Mouse (Mus musculus) adrenal gland, adult 18-20 months (tissue): ENCODE measurements around the gene Lmod1. TPM values are rescaled to one million over a fixed set of nuclear protein-coding genes. Genes with fewer than 3 reads are reported as not detected.
"Not testable (repeated sequence)": the region's sequence is repeated elsewhere in the genome, so short reads cannot be mapped to it uniquely, and the experiment has no call there.

Experiments
- DNase-seq, 2 experiments: peaks; one replicate each; pipeline ENCODE4 v3.0.0; 2021 to 2022; ENCODE audit warnings: low spot score in 2 of 2
- total RNA-seq, 2 experiments: library from RNA; stranded (reverse); gene quantifications; 1 replicate in 1 of 2; 2 replicates in 1 of 2; pipeline ENCODE4 v1.2.3; 2021

Gene Lmod1
- total RNA-seq, 2 experiments from 2014 or later: 2.4 to 3.4 TPM

DNA sequence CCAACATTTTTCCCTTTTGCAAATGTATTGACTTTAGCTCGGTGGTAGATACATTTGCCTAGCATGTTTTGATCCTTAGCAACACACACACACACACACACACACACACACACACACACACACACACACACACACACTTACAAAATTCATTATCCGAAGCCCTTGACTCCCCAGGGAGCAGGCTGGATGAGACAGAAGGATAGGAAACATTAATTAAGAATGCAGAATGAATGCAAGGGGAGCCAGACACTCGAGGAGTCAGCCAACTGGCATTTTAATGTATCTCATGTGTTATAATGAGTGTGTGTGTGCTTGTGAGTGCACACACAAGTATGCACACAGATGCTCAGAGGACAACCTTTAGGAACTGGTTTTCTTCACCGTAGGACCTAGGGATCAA is 36.9 kb downstream of the Lmod1 start:
- no peak for DNase-seq

DNA sequence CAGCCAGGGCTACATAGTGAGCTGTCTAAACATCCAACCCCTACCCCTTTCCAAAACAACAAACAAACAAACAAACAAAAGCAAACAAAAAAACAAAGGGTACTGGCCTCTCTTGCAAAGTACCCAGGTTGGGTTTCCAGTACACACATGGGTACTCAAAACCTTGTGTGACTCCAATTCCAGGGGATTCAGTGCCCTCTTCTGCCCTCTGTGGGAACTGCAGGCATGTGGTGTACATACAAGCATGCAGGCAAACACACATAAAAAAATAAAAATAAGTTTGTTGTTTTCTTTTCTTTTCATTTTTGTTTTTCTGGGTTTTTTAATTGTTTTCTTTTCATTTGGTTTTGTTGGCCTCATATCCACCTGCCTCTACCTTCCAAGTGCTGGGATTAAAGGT is 37.5 kb downstream of the Lmod1 start:
- DNase-seq: no peak

DNA sequence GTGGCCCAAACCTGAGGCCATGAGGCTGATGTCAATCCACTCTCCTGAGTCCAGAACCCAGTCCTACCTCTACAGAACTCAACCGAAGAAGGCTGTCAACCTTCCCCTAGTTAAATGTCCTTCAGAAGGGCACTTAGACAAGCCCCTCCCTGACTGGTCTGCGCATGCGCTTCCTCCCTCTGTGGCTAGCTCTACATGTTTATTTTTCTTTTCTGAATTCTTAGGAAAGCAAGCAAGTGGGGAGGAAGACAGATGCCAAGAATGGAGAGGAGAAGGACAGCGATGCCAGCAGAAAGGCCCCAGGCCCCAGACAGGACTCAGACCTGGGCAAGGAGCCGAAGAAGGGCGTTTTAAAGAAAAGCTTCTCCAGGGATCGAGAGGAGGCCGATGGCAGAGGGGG is 38.8 kb downstream of the Lmod1 start:
- DNase-seq: no peak

DNA sequence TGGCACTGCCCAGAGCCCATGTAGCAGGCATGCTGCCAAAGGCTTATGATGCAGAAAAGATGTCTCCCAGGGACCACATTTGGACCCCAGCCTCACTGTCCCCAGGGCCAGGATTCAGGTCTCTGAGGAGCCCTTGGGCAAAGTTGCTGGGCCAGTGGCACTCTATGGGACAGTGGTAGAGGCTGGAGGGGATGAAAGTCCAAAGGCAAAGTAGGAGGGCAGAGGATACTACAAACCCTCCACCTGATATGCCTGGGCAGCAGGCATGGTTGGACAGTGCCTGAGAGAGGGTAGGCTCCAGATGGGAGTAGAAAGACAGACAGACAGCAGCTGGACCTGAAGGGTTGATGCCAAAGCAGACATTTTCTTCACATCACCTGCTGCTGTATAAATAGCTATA is 41.8 kb downstream of the Lmod1 start:
- no peak for DNase-seq

DNA sequence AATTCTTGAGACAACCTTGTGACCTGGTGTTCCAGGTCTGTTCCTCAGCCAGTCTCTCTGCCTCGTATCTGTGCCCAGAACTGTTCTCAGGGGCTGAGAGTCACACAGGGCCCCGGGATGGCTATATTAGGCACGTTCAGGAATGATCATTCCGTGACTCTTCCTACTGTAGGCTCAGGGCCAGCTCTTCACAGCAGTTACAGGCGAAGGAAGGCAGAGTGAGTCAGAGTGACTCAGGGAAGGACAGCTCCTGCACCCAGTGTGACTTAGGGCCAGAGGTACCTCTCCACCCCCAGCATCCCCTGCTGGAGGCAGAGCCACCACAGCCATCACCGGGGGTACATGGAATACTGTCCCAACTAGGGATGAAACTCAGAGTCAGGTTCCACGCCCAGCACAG is 42.4 kb downstream of the Lmod1 start:
- peak; percentile 30 to 31 for DNase-seq

DNA sequence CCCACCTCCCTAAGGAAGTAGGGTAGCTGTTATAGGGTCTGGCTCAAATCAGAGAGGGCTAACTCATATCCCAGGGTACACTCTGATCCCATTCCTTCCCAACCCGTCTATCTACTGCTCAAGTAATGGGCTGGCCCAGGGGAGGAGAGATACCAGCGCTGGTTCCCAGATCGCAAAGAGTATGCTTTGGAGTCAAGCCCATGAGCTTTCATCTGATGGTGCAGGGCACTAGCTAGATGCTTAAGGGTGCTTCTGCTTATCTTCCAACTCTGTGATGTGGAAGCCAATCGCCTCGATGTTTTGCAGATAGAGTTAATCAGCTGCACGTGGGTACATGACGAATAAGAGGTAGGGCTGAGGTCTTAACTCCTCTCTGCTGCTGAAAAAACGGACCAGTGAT is 43.0 kb downstream of the Lmod1 start:
- no peak for DNase-seq

DNA sequence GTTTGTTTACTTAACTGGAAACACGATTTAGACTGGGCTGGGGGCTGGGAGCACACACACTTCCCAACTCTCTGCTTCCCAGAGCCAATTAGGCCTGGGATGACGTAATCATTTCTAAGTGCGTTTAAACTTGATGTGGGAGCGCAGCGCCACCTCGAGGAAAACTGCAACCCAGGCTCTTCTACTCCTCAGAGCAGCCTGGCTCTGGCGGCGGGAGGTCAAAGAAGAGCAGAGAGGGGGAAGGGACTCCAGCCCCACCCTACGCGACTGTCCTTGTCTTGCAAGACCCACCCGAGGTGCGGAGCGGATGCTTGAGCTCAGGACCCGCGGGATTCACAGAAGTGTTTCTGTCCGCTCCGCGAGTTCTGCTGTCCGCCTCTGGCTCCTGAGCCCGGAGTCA is 43.6 kb downstream of the Lmod1 start:
- DNase-seq: peak; percentile 81 to 84

DNA sequence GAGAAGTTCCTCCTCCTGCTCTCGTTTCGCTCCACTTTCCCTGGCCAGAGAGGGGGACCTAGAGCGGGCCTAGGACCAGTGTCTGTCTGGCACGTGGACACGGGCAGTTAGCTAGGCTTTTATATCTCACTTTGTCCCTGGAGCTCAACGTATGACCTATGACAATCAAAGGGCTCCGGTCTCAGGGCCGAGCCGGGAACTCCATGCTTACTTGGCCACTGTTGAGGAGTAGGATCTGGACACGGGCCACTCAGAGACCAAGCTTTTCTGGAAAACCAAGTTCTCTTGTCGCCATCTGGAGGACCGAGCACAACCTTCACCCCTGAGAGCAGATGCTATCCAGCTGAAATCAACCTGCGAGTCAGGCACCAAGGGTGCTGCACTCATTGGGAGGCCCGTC is 44.4 kb downstream of the Lmod1 start:
- peak; percentile 35 to 46 for DNase-seq

DNA sequence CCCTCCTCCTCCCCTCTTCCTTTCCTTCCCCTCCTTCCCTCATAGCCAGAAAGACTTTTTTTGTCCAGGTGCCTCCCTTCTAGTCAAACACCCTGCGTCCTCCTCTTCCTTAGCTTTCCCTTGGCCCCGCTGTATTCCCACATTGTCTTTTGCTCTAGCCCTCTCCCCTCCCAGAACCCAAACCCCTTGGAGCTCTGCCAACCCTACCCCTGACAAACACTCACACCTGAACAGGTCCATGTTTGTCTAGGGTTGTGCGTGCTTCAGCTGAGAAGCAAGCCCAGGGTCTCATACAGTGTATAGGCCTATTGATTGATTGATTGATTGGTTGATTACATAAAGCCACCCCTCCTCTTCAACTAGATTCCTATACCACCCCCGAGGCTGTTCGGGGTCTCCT is 44.8 kb downstream of the Lmod1 start:
- DNase-seq: no peak

DNA sequence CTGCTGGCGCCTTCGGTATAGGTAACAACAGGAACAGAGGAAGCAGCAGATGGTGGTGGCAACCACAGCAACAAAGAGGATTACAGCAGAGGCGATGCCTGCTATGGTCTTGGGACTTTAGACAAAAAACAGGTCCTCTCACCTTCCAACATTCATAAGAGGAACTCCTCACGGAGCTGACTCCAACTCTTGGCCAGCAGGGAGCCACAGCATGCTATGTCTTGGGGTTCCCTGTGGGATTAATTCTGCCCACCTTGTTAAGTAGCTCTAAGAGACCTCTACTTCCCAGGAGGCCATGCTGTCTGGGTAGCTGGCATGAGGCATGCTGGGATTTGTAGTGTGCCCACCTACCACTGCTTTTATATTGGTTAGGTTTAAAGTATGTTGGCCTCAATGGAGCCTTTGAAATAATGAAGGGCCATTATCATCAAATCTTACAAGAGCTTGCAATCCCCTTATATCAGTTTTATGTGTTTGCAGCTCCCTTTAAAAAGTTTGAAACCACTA is 48.6 kb downstream of the Lmod1 start:
- no peak for DNase-seq

DNA sequence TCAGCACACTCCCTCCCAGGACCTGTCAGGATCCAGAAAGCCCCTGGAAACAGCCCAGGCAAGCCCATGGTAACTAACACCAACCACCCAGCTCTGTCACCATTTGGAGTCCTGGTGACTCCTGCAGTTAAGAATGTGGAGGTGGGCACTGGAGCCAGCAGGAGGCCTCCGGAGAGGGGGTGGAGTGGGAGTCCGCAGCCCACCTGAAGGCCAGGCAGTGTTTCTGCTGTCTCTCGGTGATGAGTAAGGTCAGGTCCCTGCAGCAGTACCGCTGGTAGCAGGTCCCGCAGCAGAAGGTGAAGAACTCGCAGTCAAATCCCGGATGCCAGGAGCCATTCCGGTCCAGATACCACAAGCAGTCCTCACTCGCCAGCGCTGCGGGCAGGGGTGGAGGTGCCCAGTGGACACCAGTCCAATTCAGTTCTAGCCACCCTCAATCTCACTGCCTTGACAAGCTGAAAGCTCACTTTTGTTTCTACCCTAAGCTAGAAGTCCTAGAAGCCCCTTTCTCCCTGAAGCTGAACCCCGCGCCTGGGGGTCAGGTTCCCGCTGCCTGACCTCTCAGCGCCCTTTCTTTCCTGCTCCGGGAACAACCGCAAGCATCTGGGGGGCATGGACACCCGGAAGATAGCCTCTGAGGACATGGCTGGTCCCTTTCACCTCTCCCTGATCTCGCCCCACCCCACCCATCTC is 49.7 kb downstream of the Lmod1 start:
- no peak for DNase-seq

DNA sequence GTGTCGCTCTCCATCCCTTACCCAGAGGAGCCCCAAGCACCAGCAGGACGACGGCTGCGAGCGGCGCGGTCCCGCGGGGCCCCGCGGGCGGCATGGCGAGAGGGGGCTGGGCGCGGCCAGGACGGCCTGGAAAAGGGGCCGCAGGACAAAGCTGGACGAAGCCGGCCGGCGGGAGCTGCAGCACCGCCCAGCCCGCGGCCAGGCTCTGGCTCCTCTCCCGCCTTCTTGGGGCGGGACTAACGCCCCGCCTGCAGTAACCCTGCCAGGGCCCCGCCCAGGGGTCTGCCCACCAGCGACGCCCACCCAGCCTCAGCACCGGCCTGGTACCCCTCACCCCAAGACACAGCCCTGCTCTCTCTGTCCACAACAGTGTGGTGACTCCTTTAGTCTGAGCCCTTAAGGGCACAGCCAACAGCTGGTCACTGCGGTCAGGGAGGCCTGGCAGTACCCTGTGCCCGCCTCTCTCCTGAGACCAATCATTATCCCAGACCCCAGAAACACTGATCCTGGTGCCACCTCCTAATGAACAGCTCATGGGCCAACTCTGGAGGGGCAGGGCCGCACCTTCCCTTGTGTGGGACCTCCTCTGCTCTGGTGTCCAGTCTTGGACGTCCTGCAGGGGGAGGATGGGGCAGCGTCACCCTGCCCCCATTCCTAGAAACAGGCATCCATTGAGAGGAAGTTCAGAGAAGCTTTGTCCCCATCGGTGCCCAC is 50.4 kb downstream of the Lmod1 start, which contains the start of gene Shisa4:
Gene Shisa4 (minus strand): TSS at position 370 of the 714 bp plus-strand sequence.
- DNase-seq: peak; percentile 58 to 64

DNA sequence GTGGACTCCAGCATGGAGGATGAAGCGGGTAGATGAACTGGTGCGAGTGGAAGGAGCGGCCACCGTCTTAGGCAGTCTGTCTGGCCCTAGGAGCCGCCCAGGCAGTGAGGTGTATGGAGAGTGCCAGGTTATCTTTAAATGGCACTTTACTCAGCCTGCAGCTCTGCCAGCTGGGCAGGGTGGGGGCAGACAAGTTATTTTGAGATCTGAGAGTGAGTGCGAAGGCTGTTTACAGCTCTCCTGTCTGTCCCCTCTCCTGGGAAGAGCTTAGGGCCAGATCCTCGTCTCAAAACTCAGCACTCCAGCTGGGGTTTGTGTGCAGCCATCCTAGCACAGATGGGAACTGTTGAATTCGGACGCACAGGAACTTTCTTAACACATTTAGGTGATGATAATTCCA is 54.0 kb downstream of the Lmod1 start:
- DNase-seq: no peak

DNA sequence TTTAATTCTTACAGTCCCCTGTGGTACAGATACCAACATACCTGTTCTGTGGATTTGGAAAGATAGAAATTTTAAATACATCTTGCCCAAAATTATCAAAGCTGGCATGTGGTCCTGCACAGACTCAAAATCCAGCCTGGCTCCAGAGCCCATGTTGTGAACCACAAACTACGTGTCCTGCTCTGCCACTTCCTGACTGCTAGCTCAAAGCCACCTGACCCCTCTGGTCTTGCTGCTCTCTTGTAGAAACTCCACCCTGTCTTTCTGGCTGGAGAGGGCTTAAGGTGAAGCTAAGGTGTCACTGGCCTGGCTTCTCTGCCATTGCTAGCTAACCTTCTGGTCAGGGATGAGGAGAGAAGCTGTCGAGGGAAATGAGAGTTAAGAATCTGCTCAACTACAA is 54.4 kb downstream of the Lmod1 start:
- DNase-seq: no peak

DNA sequence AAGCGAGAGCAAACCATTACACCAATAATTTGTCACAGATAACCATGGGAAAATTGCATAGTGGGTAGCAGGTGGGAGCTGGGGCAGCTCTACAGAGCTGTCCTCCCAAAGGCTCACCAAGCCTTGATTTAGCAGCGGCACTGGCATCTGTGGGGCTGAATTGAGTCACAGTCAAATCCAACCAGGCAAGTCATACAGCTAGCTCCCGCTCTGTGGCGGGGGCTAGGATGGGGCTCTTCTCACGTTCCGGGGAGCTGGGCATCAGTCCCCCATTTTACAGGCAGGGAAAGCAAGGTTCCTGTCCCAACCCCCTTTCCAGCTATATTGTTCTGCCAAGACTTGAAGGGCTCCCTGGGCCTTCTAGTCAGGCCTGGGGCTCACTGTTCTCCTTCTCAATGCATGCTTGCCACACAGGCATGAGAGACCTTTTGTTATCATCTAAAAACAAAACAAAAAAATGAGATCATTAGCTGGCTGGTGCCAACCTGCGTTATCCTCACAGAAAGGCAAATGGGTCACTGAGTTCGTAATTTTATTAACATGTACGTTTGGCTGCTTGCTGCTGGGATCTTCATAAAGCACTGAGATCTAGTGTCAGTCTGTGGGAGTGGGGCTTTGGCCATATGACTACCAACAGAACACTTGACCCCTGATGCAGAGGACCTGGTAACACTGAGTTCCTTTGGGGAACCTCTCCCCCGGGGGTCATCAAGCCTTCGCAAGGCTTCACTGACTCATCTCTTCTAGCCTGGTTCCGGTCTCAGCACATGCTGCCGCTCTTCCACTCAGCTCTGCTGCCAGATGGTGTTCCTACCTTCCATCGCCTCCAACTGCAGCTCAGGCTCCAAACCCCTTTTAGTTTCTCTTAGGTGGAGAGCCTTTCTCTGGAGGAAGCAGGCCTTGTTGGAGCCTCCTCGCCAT is 55.7 kb downstream of the Lmod1 start:
- no peak for DNase-seq

DNA sequence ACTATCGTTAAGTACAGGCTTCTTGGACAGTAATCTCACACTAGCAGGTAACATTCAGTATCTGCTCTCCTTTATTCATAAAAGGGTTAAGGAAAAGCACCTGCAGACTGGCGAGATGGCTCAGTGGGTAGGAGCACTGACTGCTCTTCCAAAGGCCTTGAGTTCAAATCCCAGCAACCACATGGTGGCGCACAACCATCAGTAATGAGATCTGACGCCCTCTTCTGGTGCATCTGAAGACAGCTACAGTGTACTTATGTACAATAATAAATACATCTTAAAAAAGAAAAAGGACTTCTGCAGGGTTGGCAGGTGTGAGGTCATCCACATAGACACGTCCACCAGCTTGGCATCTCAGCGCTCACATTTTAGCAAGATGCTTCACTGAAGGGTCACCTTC is 57.0 kb downstream of the Lmod1 start:
- DNase-seq: not testable (repeated sequence)

DNA sequence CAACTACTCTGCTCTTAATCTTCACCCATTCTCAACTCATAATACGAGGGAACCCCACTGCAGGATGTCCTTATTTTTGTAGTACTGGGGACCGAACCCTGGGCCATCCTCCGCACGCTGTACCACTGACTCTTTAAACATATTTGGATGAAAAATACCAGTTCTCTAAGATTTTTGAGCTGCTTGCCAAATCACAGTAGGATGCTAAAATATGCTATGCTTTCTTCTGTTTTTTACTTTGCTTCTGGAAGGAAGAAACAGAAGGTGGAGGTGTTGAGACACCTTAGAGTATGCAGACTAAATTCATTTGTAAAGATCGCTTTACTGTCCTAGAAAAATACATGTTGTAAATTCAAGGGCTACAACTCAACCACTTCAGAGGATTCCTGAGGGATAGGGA is 59.6 kb downstream of the Lmod1 start:
- no peak for DNase-seq

DNA sequence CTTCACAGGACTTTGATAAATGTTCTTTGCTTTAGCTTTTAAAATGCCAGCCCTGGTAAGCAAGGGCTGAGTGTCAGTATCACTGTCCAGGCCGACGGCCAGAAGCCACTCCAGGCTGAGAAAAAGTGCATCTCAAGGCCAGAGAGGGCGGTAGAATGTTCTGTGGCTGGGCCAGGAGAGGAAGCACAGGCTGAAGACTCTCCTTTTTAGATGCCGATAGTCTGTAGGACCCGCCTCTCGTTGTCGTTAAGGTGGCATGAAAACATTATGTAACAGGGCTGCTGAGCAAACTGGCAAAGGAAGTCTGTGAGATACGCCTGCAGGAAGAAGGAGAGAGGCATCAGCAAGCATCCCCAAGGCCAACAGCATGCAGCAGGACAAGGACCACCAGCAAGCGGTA is 60.6 kb downstream of the Lmod1 start:
- no peak for DNase-seq

DNA sequence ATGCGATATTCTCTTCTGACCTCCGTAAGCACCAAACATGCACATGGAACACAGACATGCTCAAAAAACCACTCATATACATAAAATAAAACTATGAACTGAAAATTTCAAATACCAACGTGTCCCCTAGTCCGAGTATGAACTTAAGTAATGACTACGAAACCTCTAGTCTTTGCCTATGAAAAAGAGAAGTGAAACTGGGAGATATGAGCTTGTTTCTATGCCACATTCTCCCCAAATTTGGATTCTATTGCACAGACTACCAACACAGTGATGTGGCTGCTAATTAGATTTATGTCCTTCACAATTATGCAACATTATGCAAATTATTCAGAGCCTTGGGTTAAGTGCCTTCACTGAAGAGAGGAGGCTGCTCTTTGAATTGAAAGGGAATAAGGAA is 74.9 kb downstream of the Lmod1 start:
- DNase-seq: no peak

DNA sequence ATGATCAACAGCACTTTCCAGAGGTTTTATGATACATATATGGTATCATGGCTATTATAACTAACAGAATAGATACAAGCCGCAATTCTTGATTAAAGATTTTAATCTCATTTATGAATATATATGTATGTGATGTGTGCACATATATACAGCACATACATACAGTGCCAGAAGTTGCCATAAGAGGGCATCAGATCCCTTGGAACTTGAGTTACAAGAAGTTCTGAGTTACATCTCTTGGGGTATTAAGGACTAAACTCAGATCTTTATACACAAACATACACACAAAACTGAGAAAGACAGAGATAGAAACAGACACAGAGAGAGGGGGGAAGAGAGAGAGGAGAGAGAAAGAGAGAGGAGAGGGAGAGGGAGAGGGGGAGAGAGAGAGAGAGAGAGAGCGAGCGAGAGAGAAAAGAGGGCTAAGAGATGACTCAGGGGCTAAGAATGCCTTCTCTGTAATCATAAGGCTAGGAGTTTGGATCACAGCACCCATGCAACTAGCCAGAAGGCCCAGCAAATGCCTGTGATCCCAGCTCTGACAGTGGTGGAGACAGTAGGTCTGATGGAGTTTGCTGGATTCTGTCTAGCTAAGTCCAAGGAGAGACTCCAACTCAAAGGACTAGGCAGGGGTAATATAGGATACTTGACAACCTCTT is 77.0 kb downstream of the Lmod1 start:
- DNase-seq: no peak

DNA sequence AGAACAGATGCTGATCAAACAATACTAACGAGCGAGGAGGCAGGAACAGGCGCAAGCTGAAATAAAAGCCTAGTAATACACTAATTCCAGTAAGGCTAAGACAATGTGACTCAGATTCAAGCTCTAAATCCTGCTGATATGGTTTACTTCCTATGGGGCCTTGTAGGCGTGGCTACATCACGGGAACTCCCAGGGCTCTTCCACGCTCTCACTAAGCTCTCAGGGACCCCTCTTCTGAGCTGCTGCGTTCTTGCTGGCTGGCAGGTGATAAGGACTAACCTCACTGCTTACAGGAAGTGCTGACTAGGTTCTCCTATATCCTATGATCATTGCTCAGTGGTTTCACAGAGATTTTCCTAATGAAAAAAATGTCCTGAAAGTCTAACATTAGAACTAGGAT is 80.7 kb downstream of the Lmod1 start:
- DNase-seq: no peak
